Mouse (Mus musculus) layer of hippocampus, adult 11-12 months (tissue): ENCODE results near the gene Slc17a2.
"Not testable (repeated sequence)": the region's sequence is repeated elsewhere in the genome, so short reads cannot be mapped to it uniquely, and the experiment has no call there.

Experiments used
- DNase-seq: peaks from one replicate; pipeline ENCODE4 v3.0.0; 2022; ENCODE audit warnings: low spot score

Slc17a2 gene

GRCm38 (mm10) chr13:23806422-23807052 is at the start of gene Slc17a2:
Slc17a2 (plus strand) TSS chr13:23806993.
- no peak for DNase-seq

GRCm38 (mm10) chr13:23757211-23757773 is 49.5 kb upstream of the Slc17a2 start:
- DNase-seq: no peak

GRCm38 (mm10) chr13:23757921-23758320 is 48.9 kb upstream of the Slc17a2 start:
- DNase-seq: no peak

- no peak for DNase-seq
Observed at GRCm38 (mm10) chr13:23759251-23759771, 47.5 kb upstream of the Slc17a2 start.

- DNase-seq: no peak
Observed at GRCm38 (mm10) chr13:23759916-23760239, 46.9 kb upstream of the Slc17a2 start.

- DNase-seq: no peak
Observed at GRCm38 (mm10) chr13:23760240-23760971, 46.4 kb upstream of the Slc17a2 start.

DNA sequence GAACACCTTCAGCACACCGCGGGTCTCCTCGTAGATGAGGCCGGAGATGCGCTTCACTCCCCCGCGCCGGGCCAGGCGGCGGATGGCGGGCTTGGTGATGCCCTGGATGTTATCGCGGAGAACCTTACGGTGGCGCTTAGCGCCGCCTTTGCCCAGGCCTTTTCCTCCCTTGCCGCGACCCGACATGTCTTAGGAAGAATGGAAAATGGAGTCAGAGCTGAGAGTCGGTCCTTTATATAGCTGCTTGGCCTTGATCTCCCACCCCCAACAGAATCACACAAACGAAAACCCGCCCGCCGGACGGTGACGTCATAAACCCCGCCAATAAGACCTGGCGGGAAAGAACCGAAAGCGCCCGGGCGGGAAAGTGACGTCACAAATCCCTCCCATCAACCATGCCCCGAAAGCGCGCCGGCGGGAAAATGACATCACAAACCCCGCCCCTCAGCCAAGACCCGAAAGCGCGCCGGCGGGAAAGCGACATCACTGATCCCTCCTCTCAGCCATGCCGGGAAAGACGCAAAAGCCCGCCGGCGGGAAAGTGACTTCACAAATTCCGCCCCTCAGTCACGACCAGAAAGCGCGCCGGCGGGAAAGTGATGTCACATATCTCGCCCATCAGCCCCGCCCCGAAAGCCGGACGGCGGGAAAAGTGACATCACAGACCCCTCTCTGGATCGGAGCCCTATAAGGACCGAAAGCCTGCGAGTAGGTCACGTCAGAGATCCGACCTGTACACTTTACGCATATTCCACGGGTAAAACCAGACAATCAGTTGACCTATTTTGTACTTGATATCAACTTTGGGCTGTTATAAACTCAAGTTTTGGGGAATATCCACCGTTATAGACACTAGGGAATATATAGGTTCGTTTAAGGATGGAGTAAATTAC is 45.6 kb upstream of the Slc17a2 start, which contains the start of gene Hist1h4a:
Gene Hist1h4a, minus strand, starts transcription at position 259 of the 893 bp plus-strand sequence.
- peak; percentile 99 for DNase-seq

DNA sequence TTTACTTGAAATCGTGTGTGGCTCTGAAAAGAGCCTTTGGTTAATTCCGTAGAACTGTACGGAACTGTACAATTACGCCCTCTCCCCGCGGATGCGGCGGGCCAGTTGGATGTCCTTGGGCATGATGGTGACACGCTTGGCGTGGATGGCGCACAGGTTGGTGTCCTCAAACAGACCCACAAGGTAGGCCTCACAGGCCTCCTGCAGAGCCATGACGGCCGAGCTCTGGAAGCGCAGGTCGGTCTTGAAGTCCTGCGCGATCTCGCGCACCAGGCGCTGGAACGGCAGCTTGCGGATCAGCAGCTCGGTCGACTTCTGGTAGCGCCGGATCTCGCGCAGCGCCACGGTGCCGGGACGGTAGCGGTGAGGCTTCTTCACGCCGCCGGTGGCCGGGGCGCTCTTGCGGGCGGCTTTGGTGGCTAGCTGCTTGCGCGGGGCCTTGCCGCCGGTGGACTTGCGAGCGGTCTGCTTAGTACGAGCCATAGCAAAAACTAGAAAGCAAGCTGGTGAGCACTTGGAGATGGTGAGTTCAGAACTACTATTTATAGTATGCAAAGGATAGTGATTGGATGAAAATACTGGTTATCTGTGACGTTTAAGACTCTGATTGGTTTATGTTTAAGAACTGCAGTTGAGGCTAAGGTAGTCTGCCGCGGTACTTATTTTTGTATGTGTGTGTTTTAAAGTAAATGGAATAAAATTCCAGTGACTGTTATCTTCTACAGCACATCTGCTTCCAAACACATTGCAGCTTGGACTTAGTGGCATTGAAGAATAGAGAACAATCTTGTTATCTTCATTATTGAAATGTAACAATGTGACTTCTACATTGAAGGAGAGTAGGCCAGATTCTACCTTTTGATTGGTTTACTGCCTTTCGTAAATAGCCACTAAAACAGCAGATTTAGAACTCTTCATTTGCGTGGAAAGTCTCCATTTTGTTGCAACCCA is 44.6 kb upstream of the Slc17a2 start, which contains the start of gene Hist1h3a:
Gene Hist1h3a, minus strand, starts transcription at position 516 of the 951 bp plus-strand sequence.
- DNase-seq: peak; percentile 67

DNA sequence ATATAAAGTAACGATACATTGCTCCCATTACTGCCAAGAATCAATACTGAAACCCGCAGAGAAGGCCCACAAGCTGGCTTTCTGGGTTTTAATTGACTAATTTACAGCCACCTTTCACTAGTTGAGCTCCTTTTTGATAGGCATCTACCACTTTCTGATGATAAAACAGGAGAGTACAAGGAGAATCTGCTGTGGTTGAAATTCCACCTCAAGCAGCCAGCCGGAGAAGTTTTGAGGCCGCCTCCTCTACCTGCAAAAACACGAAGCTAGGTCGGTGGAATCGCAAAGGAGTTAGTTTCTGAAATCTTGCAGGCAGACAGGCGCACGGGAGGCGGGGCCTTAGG is 43.6 kb upstream of the Slc17a2 start:
- no peak for DNase-seq

DNA sequence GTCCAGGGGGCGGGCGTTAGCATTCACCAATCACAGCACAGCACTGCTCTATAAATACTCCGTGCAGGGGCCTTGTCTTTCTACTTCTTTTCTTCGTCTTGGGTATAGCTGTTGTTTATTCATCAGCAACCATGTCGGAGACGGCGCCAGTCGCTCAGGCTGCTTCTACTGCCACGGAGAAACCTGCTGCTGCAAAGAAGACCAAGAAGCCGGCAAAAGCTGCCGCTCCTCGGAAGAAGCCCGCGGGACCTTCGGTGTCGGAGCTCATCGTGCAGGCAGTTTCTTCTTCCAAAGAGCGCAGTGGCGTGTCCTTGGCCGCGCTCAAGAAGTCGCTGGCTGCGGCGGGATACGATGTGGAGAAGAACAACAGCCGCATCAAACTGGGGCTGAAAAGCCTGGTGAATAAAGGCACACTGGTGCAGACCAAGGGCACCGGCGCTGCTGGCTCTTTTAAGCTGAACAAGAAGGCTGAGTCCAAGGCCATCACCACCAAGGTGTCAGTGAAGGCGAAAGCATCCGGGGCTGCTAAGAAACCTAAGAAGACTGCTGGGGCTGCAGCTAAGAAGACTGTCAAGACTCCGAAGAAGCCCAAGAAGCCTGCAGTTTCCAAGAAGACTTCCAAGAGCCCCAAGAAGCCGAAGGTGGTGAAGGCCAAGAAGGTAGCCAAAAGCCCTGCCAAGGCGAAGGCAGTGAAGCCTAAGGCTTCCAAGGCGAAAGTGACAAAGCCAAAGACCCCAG is 43.0 kb upstream of the Slc17a2 start, which contains the start of gene Hist1h1a:
Gene Hist1h1a, plus strand, starts transcription at position 81 of the 738 bp plus-strand sequence.
- peak; percentile 85 for DNase-seq

DNA sequence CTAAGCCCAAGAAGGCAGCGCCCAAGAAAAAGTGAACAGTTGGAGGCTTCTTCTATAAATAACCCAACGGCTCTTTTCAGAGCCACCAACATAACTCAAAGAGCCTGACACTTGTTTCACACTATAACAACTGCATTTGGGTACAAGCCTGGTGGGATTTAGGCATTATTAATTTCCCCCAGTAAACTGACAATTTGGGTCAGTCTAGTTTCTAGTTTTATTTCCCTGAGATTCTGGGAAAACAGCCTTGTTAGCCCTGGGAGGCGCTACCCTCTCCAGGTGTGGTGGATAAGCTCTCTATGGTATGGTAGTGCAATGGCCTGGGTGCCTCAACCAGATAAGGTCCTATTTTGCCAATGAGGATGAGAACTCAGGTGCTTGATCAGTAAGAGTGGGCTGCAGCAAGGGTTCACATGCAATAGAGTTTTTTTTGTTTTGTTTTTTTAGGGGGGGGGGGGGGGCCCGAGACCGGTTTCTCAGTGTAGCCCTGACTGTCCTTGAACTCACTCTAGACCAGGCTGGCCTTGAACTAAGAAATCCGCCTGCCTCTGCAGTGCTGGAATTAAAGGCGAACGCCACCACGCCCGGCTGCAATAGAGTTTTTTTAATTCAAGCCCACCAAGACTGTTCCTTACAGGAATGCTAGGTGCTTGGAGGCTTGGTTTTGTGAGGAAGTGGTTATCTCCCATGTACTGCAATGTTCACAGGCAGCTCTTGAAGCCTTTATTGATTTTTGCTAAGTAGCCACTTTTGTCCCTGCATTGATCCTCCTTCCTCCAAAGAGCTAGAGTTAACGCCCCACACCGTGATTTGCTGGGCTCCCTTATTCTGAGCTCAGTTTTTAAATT is 42.2 kb upstream of the Slc17a2 start:
- DNase-seq: no peak

GRCm38 (mm10) chr13:23765172-23765513 is 41.6 kb upstream of the Slc17a2 start:
- no peak for DNase-seq

DNA sequence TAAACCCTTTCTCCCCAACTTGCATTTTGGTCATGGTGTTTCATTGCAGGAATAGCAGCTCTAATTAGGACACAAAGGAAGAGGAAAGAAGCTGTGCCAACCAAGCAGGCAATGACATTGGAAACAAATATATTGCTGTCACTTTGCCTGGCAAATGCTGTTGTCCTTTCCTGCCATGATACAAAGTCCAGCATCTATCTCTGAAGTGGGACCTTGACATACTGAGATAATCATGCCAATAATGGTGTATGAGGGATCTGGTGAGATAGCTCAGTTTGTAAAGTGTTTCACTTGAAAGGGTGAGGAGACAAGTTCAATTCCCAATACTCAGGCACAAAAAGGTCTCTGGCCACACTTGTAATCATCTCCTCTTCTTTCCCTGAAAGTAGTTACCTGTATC is 40.0 kb upstream of the Slc17a2 start:
- no peak for DNase-seq

GRCm38 (mm10) chr13:23768834-23769397 is 37.9 kb upstream of the Slc17a2 start:
- DNase-seq: no peak

- not testable (repeated sequence) for DNase-seq
Observed at GRCm38 (mm10) chr13:23769613-23770012, 37.2 kb upstream of the Slc17a2 start, which contains the start of gene Trim38. Trim38 (plus strand) TSS chr13:23769913.

DNA sequence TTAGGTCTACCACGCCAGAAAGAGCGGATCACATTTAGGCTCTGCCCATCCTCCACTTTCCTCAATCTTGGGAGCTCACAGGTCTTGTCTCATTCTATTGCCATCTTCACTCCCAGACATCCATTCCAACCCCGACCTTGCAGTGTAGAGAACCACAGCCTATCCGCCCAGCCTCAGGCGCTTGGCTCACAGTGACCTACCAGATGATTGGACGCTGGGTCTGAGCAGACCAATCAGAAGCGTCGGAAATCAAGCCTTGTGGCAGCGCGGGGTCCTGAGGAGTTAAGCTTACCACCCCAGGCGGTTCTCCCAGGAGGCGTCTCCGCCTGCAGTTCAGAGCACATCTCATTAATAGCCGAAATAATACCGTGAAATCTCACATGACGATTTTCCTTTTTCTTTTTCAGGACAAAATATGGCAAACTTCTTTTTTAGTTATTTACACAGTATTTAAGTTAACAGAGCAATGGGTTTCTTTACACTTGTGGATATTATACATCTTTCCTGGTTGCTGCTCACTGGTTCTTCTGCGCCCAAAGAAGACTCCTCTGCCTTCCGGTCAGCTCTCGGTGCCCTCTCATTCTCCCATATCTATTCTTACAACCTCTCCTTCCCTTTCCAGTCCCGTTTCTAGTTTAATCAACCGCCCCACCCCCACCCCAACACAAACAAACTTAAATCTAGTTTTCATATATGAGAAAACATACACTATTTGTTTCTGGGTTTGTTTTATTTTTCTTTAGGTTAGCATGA is 34.1 kb upstream of the Slc17a2 start:
- DNase-seq: peak; percentile 35

GRCm38 (mm10) chr13:23778339-23778738 is 28.5 kb upstream of the Slc17a2 start:
- DNase-seq: no peak

- DNase-seq: no peak
Observed at GRCm38 (mm10) chr13:23779025-23779424, 27.8 kb upstream of the Slc17a2 start.
